Mouse (Mus musculus): ENCODE measurements at regions not wholly inside any gene's neighbourhood (a gene's known extent, or its start where the extent isn't known, plus 50 kb on each side); places are given as distances from the start of the nearest gene placed in this dataset.

DNA sequence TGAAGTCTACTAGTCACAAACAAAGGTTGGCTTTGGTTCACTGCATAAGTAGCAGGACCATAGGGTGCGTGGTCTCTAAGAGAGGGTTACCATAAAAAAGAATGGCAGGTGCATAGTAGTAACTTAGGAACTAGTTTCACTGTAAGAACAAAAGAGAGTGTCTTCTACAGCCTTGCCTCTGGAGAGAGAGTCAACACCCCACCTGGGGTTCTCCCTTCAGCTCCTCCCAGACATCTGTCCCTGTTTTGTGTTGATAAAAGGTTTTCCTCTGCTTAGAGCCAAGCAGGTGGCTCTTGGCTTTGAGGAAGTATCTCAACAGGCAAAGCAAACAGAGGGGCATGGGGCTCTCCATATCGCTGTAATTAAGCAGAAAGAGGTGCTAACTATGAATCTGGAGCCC lies 165.6 kb upstream of the Prok2 start:
- no peak for DNase-seq

DNA sequence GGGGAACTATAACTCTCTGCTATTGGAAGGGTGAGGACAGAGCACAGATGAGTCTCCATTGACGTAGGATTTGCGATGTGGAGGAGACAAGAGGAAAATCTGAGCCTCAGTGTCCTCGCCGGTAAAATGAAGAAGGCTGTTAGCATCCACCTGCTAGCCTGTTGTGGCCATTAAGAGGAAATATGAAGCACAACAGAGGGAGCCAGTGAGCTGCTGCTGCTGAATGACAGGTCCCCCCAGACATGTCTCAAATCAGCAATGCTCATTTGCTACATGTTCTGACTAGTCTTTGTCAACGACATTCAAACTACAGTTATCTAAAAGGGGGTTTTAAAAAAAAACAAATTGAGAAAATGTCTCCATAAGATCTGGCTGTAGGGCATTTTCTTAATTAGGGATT lies 164.6 kb upstream of the Prok2 start:
- no peak for DNase-seq

DNA sequence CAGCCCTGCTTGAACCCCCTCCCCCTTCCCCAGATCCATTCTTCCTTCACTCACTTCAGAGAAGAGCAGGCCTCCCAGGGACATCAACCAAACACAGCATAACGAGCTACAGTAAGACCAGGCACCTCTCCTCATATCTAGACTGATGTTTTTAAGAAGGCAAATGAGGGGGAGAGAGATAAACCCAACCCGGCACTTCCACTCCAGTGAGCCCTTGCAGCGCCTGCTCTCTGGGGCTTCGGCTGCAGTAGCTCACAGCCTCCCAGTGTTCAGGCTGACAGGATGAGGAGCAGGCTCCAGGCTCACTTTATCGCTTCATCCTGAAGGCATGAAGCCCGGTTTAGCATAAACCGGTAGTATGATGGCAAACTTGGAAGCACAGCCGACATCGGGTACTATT lies 162.9 kb upstream of the Prok2 start:
- DNase-seq, result no peak

DNA sequence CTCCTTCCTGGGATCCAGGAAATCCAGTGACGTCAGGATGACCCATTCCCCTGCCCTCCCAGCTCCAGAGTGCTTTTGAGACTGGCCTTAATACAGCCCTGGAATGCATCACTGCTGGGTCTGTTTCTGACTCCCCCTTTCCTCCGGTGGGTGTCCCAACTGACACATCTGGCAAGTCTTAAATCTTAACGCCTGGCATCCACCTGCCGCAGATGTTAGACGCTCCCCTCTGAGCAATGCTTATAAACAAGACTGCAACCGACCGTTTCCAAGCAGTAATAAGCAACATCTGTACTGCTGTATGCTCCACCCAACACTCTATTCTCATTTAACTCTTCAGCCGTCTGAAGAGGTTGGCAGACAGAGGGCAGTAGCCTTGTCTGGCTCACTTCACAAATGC lies 161.7 kb upstream of the Prok2 start:
- DNase-seq, result no peak

DNA sequence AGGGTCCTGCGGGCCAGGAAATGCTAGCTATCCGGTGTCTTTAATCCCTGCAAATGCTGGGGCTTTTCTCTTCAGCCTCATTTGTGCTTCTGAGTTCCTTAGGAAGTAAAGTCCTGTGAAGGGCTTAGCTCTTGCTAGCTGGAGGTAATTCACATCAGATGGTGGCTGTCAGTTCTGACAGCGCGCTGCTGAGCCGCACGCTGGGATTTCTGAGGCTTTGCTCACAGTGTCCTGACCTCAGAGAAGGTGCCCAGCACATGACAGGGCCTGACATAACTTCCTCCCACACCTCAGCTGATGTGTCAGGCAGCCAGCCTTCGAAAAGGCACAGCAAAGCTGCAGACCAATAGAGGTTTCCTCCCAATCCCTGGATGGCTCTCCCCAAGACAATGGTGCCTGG lies 158.6 kb upstream of the Prok2 start:
- no peak for DNase-seq

DNA sequence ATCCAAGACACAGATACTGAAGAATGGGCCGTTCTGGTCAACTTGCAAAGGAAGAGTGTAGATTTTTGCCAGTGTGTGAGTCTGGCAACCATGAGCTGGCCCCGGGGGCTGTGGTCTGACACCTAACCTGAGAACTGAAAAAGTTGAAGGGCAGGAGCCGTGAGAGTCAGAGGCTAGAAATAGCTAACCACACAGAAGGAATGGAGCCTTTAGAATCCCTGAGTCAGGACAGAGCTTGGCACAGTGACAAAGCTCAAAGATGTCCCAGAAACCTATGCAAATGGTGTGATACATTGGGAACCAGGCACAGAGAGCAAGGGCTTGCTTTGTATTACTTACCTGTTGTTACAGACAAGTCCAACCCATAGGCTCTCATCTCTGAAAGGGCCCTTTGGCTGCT lies 157.9 kb upstream of the Prok2 start:
- peak; percentile 16 for DNase-seq

DNA sequence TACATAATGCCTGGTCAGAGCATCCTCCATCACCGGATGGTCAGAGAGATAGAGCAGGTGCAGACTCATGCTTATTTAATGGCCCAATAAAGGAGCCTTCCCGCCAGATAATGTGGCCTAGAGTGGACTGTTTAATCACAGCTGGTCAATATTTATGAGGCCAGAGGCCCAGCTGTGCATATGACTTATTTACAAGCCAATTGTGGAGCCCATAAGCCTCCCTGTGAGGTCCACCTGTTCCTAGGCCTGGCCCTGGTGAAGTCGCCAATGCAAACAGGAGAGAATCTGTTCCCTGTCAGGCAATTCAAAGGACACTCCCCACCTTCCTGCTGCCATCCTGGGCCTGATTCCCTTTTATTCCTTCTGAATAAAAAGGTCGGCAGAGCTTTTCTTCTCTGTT lies 155.4 kb upstream of the Prok2 start:
- no peak for DNase-seq

DNA sequence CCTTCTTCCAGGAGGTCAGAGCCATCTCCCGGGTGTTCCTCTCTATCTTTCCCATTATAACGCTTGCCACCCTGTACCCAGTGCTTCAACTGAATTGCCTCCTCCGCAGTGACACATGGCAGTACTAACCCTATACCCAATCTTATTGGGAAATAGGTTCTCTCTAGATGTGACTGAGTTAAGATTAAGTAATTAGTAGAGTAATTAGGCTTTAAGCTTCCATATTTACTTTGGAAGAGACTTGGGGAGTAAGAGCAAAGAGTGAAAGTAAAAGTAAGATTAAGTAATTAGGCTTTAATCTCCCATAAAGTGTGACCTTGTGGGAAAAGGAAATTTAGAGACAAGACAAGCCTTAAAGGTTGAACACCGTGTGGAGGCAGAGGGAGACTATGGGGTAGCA lies 148.7 kb upstream of the Prok2 start:
- no peak for DNase-seq

DNA sequence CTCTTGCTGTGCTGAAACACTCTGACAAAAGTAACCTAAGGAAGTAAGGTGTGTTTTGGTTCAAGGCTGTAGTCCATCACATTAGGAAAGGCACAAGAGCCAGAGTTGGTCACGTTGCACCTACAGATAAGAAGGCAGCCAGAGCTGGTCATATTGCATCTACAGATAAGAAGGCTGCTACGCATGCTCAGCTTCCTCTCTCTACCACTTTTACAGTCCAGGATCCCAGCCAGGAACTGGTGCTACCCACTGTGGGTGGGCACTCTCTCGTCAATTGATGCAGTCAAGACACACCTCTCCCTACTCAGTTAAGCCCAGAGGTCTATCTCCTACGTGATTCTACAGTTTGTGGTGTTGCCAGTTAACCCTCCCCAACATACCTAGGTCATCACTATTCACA lies 147.8 kb upstream of the Prok2 start:
- no peak for DNase-seq

DNA sequence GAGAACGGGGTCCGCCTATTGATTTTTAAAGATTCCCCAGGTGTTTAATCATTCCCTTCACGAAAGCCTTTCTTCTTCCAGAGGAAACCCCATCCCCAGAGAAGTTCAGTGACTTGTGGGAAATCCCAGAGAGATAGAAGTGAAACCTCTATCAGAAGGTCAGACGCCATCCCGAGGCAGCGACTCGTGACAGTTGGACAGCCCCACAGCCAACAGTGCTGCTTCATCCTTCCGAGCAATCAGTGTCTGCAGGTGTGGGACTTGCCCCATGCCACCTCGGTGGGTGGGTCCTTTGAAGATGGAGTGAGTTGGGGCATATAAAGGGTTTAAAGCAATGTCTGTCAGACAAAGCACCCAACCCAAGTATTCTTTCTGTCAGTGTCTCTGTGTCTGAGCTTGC lies 139.9 kb upstream of the Prok2 start:
- no peak for DNase-seq

DNA sequence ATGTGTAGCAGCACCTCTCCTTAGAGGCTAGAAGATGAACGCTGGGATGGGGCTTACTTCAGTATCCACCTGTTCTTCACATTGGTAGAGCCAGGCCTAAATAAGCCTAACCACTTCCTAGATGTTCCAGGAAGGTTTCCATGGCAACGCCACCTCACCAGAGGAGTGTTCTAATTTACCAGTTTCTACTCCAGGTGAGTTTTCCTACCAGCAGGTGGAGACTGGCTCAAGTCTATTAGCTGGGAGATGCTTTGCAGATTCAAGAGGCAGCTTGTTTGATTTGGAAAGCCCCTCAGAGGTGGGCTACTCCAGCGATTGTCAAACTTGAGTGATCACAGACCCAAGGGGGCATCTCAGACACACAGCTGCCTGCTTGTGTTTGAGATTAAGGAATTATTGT lies 138.8 kb upstream of the Prok2 start:
- DNase-seq, result no peak

DNA sequence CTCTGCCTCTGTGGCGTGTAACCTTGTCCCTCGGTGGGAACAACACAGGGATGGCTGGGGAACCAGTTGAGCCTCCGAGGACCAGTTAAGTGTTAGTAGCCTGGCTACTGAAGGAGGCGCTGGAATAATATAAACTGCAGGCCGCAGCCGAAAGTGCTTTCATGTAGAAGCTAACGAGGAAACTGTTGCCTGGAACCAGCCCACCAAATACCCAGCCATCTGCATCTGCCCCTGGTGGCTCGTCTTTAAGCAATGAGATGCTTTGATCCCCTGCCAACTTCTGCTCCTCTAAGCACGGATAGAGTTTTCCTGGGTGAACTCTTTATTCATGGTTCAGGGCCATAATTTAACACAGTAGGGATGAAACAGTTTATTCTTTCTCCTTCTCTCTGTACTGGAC lies 137.2 kb upstream of the Prok2 start:
- DNase-seq, result no peak

DNA sequence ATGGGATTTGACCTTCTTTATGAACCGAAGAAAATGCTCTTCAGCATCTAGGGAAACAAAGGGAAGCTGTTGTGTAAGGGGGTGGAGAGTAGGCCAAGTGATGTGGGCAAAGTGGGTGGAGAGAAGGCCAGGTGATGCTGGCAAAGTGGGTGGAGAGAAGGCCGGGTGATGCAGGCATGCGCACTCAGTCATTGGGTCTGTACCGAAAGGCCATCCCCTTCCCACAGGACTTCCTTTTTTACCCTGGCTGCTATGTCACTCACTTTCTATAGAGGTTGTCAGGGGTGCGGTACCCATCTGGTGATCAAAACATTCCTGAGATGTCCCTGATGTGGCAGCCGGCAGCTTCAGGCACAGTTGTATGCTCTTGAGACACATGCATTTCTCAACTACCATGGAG lies 131.2 kb upstream of the Prok2 start:
- DNase-seq, result no peak

DNA sequence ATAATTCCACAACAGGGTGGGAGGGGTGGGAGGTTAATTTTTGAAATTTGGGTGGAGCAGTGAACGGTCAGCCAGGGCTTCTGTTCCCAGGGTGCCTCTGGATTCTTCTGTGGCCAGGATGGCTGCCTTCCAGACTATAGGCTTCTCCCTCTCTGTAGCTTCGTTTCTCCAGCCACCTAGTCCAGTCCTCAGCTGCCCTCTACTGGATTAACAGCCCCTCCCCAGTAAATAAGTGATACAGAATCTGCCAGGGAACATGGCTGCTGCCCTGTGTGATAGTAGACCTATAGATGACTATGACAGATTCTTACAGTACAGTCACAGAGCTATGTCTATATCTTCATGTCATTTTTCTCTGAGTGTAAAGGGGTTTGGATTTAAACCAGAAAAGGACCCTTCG lies 127.5 kb upstream of the Prok2 start:
- no peak for DNase-seq

DNA sequence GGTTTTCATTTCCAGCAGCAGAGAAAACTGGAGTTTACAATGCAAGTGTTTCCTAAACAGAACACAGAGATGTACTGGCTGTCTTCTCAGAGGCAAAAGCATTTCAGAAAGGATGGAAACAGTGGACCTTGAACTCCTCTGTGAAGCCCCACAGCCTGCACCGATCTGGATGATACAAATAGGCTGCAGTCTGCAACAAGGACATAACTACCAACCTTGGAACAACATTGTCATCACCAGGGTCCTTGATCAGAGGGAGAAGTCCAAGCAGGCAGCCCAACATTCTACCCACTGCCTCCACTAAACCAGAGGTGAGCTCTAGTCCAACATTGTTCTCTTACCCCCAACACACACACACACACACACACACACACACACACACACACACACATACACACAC lies 124.5 kb upstream of the Prok2 start:
- DNase-seq, result no peak

DNA sequence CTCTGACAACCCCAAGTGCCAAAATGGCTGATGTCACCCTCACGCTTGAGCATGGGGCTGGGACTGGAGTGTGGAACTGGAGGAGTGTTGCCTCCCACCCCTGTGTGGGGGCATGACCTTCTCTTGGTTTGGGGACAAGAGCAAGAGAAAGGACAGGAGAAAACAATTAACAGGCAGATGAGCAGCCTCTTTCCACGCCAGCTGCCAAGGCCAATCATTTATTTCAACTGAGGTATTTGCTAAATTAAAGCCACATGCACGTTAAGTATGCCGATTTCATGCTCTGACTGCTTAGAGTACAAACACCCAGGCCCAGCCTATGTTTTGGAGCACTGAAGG lies 119.3 kb upstream of the Prok2 start:
- DNase-seq, result no peak

DNA sequence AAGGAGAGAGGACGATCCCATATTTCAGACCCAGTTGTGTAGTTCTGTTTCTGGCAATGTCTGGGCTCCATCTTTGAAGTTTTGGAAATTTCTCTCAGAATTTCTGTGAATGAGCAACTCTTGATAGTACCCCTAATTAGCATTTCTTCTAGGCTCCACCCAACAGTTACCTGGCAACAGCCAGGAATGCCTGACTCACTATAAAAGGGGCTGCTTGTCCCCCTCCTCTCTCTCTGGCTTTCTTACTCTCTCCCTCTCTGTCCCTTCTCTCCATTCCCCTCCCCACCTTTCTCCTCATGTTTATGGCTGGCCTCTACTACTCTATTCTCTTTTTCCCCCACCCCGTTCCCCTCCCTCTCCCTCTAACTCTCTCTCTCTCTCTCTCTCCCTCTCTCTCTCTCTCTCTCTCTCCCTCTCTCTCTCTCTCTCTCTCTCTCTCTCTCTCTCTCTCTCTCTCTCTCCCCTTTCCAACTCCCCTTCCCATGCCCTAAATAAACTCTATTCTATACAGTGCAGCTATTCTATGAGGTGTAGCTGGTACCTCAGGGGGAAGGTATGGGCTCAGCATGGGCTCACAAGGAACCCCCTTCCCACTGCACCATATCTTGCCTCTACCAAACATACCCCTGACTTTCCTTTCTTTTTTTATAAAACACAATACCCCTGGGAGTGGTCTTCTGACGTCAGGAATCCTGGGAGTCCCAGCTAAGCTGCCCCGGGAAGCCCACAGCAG lies 118.7 kb upstream of the Prok2 start:
- DNase-seq, result no peak

DNA sequence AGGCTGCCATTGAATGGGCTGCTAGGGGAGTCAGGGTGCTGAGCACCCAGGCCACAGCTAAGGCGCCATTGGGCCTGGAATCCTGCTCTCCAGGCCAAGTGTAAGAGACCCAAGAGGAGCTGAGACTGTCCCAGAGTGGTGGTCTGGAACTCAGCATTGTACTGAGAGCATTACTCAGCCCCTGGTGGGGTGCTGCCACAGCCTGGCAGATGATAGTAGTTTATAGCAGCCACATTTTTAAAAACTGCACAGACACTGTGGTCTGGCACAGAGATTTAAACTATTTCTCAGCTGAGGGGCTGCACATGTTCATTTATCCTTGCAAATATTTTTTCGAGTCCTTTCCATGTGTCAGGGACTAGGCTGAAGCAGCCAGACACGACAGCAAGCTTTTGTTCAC lies 117.3 kb upstream of the Prok2 start:
- DNase-seq, result no peak

DNA sequence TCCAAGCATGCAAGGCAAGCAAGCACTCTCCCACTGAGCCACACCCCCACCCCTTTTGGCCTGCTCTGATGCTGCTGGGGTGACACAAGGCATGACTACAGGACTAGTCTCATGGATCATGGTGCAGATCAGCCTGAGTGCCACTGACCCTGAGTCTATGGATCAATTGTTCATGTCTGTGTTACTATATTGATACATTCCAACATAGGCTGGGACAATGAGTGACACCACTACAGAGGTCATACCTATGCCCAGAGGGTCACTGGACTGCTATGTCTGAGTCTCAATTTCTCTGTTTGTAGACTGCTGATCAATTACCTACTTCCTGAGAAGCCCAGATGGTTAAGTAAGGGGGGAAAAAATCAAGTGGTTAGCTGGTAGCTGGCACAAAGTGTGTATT lies 116.5 kb upstream of the Prok2 start:
- DNase-seq, result no peak

DNA sequence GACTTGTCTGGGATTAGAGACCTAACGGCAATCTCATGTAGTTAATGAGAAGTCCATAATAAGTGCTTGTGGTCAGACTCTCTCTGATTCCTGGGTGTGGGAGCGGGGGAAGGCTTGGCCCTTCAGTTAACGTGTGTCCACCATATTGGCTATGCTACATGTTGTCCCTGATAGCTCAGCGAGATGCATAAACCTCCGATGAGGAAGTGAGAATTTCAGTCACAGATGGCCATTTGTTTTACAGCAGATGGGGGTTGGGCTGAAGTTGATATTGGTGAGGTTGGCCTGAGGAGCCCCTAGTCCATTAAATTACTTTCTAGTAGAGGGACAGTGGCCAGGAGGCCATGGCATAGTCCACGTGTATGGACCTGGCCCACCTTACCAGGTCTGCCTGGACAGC lies 114.6 kb upstream of the Prok2 start:
- DNase-seq, result no peak

DNA sequence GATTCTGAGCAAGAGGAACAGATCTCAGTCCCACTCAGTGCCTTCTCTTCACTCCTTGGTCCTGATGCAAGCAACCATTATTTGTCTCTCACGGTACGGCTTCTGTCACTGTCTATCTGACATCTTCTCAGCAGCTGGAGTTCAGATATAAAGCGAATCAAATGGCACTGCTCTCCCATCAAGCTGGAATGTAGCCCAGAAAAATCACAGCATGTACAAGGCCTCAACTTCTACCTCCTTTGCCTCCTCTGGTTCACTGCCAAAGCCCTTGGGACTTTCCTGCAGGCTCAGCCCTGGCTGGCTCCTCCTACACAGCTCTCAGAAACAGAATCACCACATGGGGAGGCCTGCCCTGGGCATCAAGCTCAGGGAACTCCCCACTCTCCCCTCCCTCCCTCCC lies 107.1 kb upstream of the Prok2 start:
- DNase-seq, result peak; percentile 50

DNA sequence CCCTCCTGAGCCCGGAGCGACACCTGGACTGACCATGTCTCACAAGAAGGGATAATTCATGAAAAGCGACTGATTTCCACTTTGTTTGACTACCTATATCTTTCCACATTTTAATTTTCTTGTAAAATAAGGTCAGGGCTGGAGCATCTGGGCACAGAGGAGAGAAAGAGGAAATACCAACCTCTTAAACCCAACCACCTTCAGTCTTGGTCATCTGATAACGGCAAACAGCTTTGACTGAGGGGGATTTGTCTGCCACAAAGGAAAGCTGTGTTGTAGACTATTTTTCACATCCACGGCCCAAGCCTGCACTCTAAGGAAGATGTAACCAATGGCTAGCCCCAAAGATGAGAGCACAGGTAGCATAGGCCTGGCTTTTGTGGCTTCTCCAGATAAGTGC lies 101.4 kb upstream of the Prok2 start:
- no peak for DNase-seq

DNA sequence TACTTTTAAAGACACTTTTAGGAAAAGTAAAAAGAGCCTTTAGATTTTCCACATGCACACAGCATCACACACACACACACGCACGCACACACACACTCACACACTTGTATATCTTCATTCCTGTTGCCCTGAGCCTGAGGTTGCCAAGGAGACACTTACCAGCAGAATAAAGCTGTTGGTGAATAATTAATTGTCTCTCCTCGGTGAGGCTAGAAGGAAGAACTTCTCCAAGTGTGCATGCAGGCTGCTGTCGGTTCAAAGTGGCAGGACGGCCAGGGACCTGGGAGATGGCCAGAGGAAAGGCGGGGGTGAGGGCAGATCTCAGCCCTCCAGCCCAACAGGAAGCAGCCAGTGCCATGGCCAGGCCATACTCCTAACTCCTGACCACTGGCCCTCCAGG lies 98.6 kb upstream of the Prok2 start:
- DNase-seq, result no peak

DNA sequence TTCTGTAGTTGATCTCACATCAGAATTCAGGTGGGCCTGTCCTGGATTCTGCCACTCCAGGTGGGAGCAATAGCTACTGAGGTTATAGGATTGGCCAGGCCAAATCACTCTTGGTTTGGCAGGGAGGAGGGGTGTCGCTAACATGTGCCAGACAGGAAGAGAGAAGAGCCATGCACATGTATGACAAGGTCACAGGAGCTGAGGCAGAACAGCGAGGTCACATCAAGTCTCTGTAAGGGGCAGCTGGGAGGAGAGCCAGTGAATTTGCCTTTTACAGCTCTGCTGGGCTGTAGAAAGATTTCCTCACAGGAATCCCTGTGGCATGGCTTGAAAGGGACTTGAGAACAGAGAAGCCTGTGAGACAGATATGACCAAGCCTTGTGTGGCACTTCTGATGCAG lies 96.3 kb upstream of the Prok2 start:
- DNase-seq, result no peak

DNA sequence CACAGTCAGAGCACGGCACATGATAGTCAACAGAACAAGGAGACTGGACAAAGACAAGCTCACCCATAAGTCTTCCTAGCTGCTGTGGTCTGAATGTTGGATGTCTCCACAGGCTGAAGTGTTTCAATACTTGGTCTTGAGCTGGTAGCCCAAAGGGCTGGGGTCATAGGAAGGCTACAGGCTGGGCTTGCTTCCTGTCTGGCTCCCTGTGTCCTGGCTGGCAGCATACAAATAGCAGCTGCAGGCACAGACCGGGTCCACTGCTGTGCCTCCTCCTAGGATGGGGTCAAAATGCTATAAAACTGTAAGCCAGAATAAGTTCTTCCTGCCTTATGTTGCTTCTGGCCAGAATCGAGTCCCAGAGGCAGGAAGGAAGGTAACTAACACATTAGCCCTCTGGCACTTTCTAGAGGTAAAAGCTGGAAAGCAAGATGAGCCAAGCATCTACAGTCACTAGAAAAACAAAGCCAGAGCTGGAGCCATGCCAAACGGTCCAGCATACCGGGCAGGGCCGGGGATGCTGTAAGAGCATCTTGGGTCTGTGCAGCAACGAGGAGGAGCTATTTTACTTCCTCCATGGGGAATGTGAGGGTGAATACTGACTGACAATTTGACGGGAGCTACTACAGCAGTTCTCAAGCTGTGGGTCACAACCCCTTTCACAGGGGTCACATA lies 93.2 kb upstream of the Prok2 start:
- no peak for DNase-seq

All from heart, postnatal 4 days (tissue).